Mouse (Mus musculus) midbrain, embryonic 13.5 days (tissue): ENCODE results near the gene Lin7c. TPM values are rescaled to one million over a fixed set of nuclear protein-coding genes. Genes with fewer than 3 reads are reported as not detected.

Experiments used
- ATAC-seq: fragments of 200-750 bp; cut with Nextera tagmentation; 2 replicates; pipeline ENCODE4 v1.8.0; 2017; ENCODE audit warnings: mild to moderate bottlenecking, moderate TSS enrichment, moderate library complexity
- H3K27ac ChIP-seq: fragments of 300-500 bp; sonication (generic); 2 replicates; pipeline ENCODE4 v1.5.1; 2015; ENCODE audit warnings: inconsistent platforms, mild to moderate bottlenecking, moderate library complexity
- H3K27me3 ChIP-seq: fragments of 300-500 bp; sonication (generic); 2 replicates; pipeline ENCODE4 v1.6.1; 2015; ENCODE audit warnings: mild to moderate bottlenecking, inconsistent platforms
- H3K36me3 ChIP-seq: fragments of 300-500 bp; sonication (generic); 2 replicates; pipeline ENCODE4 v1.6.1; 2015; ENCODE audit warnings: mild to moderate bottlenecking, inconsistent platforms
- H3K4me1 ChIP-seq: fragments of 300-500 bp; sonication (generic); replicated peaks from 2 replicates; pipeline ENCODE4 v1.6.1; 2015; ENCODE audit warnings: inconsistent platforms
- H3K4me2 ChIP-seq: fragments of 300-500 bp; sonication (generic); replicated peaks from 2 replicates; pipeline ENCODE4 v1.6.1; 2015; ENCODE audit warnings: moderate library complexity, mild to moderate bottlenecking, inconsistent platforms
- H3K4me3 ChIP-seq: fragments of 300-500 bp; sonication (generic); replicated peaks from 2 replicates; pipeline ENCODE4 v1.5.1; 2015; ENCODE audit warnings: mild to moderate bottlenecking, inconsistent platforms
- H3K9ac ChIP-seq: fragments of 300-500 bp; sonication (generic); replicated peaks from 2 replicates; pipeline ENCODE4 v1.6.1; 2015; ENCODE audit warnings: mild to moderate bottlenecking, inconsistent platforms
- H3K9me3 ChIP-seq: fragments of 300-500 bp; sonication (generic); 2 replicates; pipeline ENCODE4 v1.6.1; 2016; ENCODE audit warnings: mild to moderate bottlenecking, inconsistent platforms
- WGBS: fragments of 180-500 bp; shearing (Covaris S2); methylation state at CpG from one replicate; pipeline ENCODE4 v1.1.7; 2015; 5-methylcytosine and 5-hydroxymethylcytosine counted together
- polyA plus RNA-seq: library from polyadenylated mRNA; unstranded; fragments of >200 nt; fragmentation: Nextera tagmentation; extraction: Ambion mirVana; gene quantifications from 2 replicates; pipeline ENCODE4 v1.2.1, GENCODE M21; 2015

The Lin7c gene
- polyA plus RNA-seq, 1 experiment from 2014 or later = 175 TPM

GRCm38 (mm10) chr2:109917496-109918413, 27.1 kb downstream of the Lin7c start, which contains the start of gene Lgr4:
Gene Lgr4 (plus strand): TSS chr2:109917647.
- Histone ChIP-seq H3K9me3 (no peaks in the 10 kb centered on the region), H3K4me2 (peak within 1 kb of the TSS; percentile 88), H3K36me3 (no peaks in the 10 kb centered on the region), H3K9ac (peak within 1 kb of the TSS; percentile 92), H3K27me3 (no peaks in the 10 kb centered on the region), H3K4me1 (peaks cover 39% of the 10 kb centered on the region), H3K27ac (peak within 1 kb of the TSS; percentile 96), H3K4me3 (peak within 1 kb of the TSS; percentile 86)
- ATAC-seq = peak; percentile 98
- WGBS = under 1% methylated on average over 75 of the region's 111 CpGs

GRCm38 (mm10) chr2:109918592-109919262, 28.1 kb downstream of the Lin7c start:
- H3K9me3 ChIP-seq = no peaks in the 10 kb centered on the region
- H3K4me3 ChIP-seq = peak overlapping the region; percentile 86
- no peaks in the 10 kb centered on the region for H3K36me3 ChIP-seq
- 7% methylated on average over 22 of the region's 22 CpGs for WGBS
- peak overlapping the region; percentile 88 for H3K4me2 ChIP-seq
- H3K4me1 ChIP-seq = peaks cover 43% of the 10 kb centered on the region
- H3K27ac ChIP-seq = 0 out of 2 replicates have a peak overlapping the region, but pooled peaks have one; percentile 96
- H3K9ac ChIP-seq = peak overlapping the region; percentile 92
- no peak for ATAC-seq
- no peaks in the 10 kb centered on the region for H3K27me3 ChIP-seq

GRCm38 (mm10) chr2:109920471-109920870, 29.8 kb downstream of the Lin7c start:
- ATAC-seq = no peak
- no peak overlapping the region for H3K9ac ChIP-seq
- H3K4me2 ChIP-seq = peak overlapping the region; percentile 88
- WGBS = 73% methylated on average over 7 of the region's 7 CpGs
- no peaks in the 10 kb centered on the region for H3K27me3 ChIP-seq
- no peaks in the 10 kb centered on the region for H3K36me3 ChIP-seq
- H3K9me3 ChIP-seq = no peaks in the 10 kb centered on the region
- H3K4me3 ChIP-seq = peak overlapping the region; percentile 86; the same call in 1 of the 2 replicates
- H3K27ac ChIP-seq = no peak overlapping the region
- H3K4me1 ChIP-seq = peaks cover 43% of the 10 kb centered on the region

GRCm38 (mm10) chr2:109921298-109922035, 30.8 kb downstream of the Lin7c start:
- H3K4me2 ChIP-seq = peak overlapping the region; percentile 11; the same call in 1 of the 2 replicates
- WGBS = 70% methylated on average over 8 of the region's 8 CpGs

GRCm38 (mm10) chr2:109922306-109922705, 31.7 kb downstream of the Lin7c start:
- Histone ChIP-seq H3K4me2 (no peak overlapping the region), H3K27me3 (no peaks in the 10 kb centered on the region), H3K9ac (no peak overlapping the region), H3K27ac (no peak overlapping the region), H3K4me1 (peaks cover 40% of the 10 kb centered on the region), H3K4me3 (no peak overlapping the region), H3K9me3 (no peaks in the 10 kb centered on the region), H3K36me3 (0 out of 2 replicates have a peak, but pooled peaks cover 4% of the 10 kb centered on the region)
- WGBS = 85% methylated on average over 3 of the region's 3 CpGs
- ATAC-seq = no peak

More at GRCm38 (mm10) chr2:109921298-109922035, 30.8 kb downstream of the Lin7c start:
- no peak overlapping the region for H3K9ac ChIP-seq
- 0 out of 2 replicates have a peak, but pooled peaks cover 4% of the 10 kb centered on the region for H3K36me3 ChIP-seq
- no peak overlapping the region for H3K27ac ChIP-seq
- H3K4me3 ChIP-seq = no peak overlapping the region
- H3K27me3 ChIP-seq = no peaks in the 10 kb centered on the region
- no peak for ATAC-seq
- no peaks in the 10 kb centered on the region for H3K9me3 ChIP-seq
- peaks cover 43% of the 10 kb centered on the region for H3K4me1 ChIP-seq

- H3K36me3 ChIP-seq = 0 out of 2 replicates have a peak, but pooled peaks cover 4% of the 10 kb centered on the region
- peaks cover 40% of the 10 kb centered on the region for H3K4me1 ChIP-seq
- no peak for ATAC-seq
- H3K4me3 ChIP-seq = no peak overlapping the region
- H3K4me2 ChIP-seq = no peak overlapping the region
- 62% methylated on average over 3 of the region's 3 CpGs for WGBS
- H3K9me3 ChIP-seq = no peaks in the 10 kb centered on the region
- H3K27me3 ChIP-seq = no peaks in the 10 kb centered on the region
- H3K27ac ChIP-seq = no peak overlapping the region
- no peak overlapping the region for H3K9ac ChIP-seq
Observed at GRCm38 (mm10) chr2:109923031-109923430, 32.4 kb downstream of the Lin7c start.

- H3K9me3 ChIP-seq = no peaks in the 10 kb centered on the region
- no peak overlapping the region for H3K27ac ChIP-seq
- peaks cover 32% of the 10 kb centered on the region for H3K4me1 ChIP-seq
- WGBS = 70% methylated on average over 3 of the region's 3 CpGs
- H3K4me3 ChIP-seq = no peak overlapping the region
- H3K36me3 ChIP-seq = 0 out of 2 replicates have a peak, but pooled peaks cover 4% of the 10 kb centered on the region
- no peak overlapping the region for H3K9ac ChIP-seq
- H3K27me3 ChIP-seq = no peaks in the 10 kb centered on the region
- H3K4me2 ChIP-seq = no peak overlapping the region
- ATAC-seq = no peak
Observed at GRCm38 (mm10) chr2:109923945-109924344, 33.3 kb downstream of the Lin7c start.

- Histone ChIP-seq H3K4me2 (no peak overlapping the region), H3K9me3 (no peaks in the 10 kb centered on the region), H3K27me3 (no peaks in the 10 kb centered on the region), H3K9ac (no peak overlapping the region), H3K4me1 (peaks cover 5% of the 10 kb centered on the region), H3K27ac (no peak overlapping the region), H3K36me3 (0 out of 2 replicates have a peak, but pooled peaks cover 4% of the 10 kb centered on the region), H3K4me3 (no peak overlapping the region)
- 92% methylated on average over 4 of the region's 4 CpGs for WGBS
- no peak for ATAC-seq
Observed at GRCm38 (mm10) chr2:109926984-109927383, 36.3 kb downstream of the Lin7c start.

GRCm38 (mm10) chr2:109927446-109927845, 36.8 kb downstream of the Lin7c start:
- 0 out of 2 replicates have a peak, but pooled peaks cover 4% of the 10 kb centered on the region for H3K36me3 ChIP-seq
- no peak overlapping the region for H3K9ac ChIP-seq
- no peak overlapping the region for H3K4me2 ChIP-seq
- WGBS = 90% methylated on average over 7 of the region's 7 CpGs
- no peaks in the 10 kb centered on the region for H3K27me3 ChIP-seq
- no peak overlapping the region for H3K27ac ChIP-seq
- ATAC-seq = no peak
- no peaks in the 10 kb centered on the region for H3K9me3 ChIP-seq
- peaks cover 9% of the 10 kb centered on the region for H3K4me1 ChIP-seq
- H3K4me3 ChIP-seq = no peak overlapping the region

GRCm38 (mm10) chr2:109927876-109928275, 37.2 kb downstream of the Lin7c start:
- Histone ChIP-seq H3K4me2 (no peak overlapping the region), H3K4me1 (peaks cover 11% of the 10 kb centered on the region), H3K4me3 (no peak overlapping the region), H3K36me3 (0 out of 2 replicates have a peak, but pooled peaks cover 4% of the 10 kb centered on the region), H3K9ac (no peak overlapping the region), H3K27ac (no peak overlapping the region), H3K9me3 (no peaks in the 10 kb centered on the region), H3K27me3 (no peaks in the 10 kb centered on the region)
- ATAC-seq = no peak

- 0 out of 2 replicates have a peak, but pooled peaks cover 4% of the 10 kb centered on the region for H3K36me3 ChIP-seq
- no peak overlapping the region for H3K27ac ChIP-seq
- no peak overlapping the region for H3K4me3 ChIP-seq
- H3K9ac ChIP-seq = no peak overlapping the region
- 78% methylated on average over 4 of the region's 4 CpGs for WGBS
- no peak for ATAC-seq
- H3K27me3 ChIP-seq = 0 out of 2 replicates have a peak, but pooled peaks cover 2% of the 10 kb centered on the region
- H3K4me1 ChIP-seq = peaks cover 8% of the 10 kb centered on the region
- no peak overlapping the region for H3K4me2 ChIP-seq
- no peaks in the 10 kb centered on the region for H3K9me3 ChIP-seq
Observed at GRCm38 (mm10) chr2:109928791-109929190, 38.1 kb downstream of the Lin7c start.
